Mouse (Mus musculus): ENCODE data around the gene Mrpl46.

- no peak for TF ChIP-seq CTCF (IDR thresholded peaks at IDR 0.05; ENCODE audit: low read depth)
- TF ChIP-seq EP300 (IDR thresholded peaks at IDR 0.05; ENCODE audit: low read depth), result no peak
Observed at GRCm38 (mm10) chr7:78765215-78765631, 18.1 kb downstream of the Mrpl46 start.
